ENCODE assay signal across 8 mouse cellular contexts in the genomic region with DNA sequence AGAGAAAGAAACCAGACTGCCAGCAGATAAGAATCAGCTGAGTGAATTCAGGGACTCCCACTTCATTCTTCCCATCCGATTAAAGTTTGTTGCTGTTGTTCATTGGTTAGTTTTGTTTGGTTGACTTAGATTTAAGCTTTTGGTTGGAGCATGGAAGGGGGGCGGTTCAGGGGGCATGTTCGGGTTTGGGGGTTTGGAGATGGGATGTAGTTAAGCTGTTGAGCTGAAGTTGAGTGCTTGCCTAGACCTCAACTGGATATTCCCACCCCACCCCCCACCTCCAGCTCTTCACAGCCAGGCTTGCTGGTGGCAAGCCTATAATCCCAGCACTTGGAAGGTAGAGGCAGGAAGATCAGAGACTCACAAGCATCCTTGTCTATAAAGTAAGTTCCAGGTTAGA. TPM values are rescaled to one million over a fixed set of nuclear protein-coding genes. Genes with fewer than 3 reads are reported as not detected.
DNase-seq lines count a peak whose midpoint lies in the region; ATAC-seq lines count a peak whose summit lies in the region.

A gene (minus strand): TSS at position 101 of the 400 bp plus-strand sequence.

- no peaks in the 10 kb centered on the region for H3K9me3 ChIP-seq in forebrain, embryonic 10.5 days
- H3K9me3 ChIP-seq in midbrain, embryonic 16.5 days (replicated peaks; ENCODE audit: control insufficient read depth, low read length, poor library complexity, severe bottlenecking) = no peaks in the 10 kb centered on the region

- peak within 1 kb of the TSS; percentile 75 for H3K4me3 ChIP-seq in forebrain, embryonic 10.5 days
- peak within 1 kb of the TSS; percentile 75 for H3K4me3 ChIP-seq in midbrain, embryonic 16.5 days (ENCODE audit: low read depth, low read length)

- H3K4me2 ChIP-seq in midbrain, embryonic 16.5 days (ENCODE audit: low read length) = peak within 1 kb of the TSS; percentile 83

- 49% methylated on average over 3 of the region's 3 CpGs for WGBS in forebrain, embryonic 10.5 days
- 46% methylated on average over 3 of the region's 3 CpGs for WGBS in midbrain, embryonic 16.5 days

- no peak for DNase-seq in layer of hippocampus, adult 18-20 months (ENCODE audit: low spot score in 2 of 2)
- no peak for DNase-seq in layer of hippocampus, adult 11-12 months (ENCODE audit: low spot score)
- no peak for DNase-seq in forebrain, embryonic 10.5 days (ENCODE audit: extremely low spot score, low spot score)
- DNase-seq in layer of hippocampus, postnatal 14 days (ENCODE audit: low spot score in 2 of 2) = no peak
- DNase-seq in adrenal gland, adult 2 months = no peak
- no peak for DNase-seq in cerebellum, adult 9-10 months

- H3K9ac ChIP-seq in midbrain, embryonic 16.5 days (ENCODE audit: low read depth, low read length) = peak within 1 kb of the TSS; percentile 81

- H3K27ac ChIP-seq in forebrain, embryonic 10.5 days = peak within 1 kb of the TSS; percentile 74
- peak within 1 kb of the TSS; percentile 86 for H3K27ac ChIP-seq in midbrain, embryonic 16.5 days (ENCODE audit: low read length)

- H3K36me3 ChIP-seq in forebrain, embryonic 10.5 days (replicated peaks) = no peaks in the 10 kb centered on the region
- no peaks in the 10 kb centered on the region for H3K36me3 ChIP-seq in midbrain, embryonic 16.5 days (ENCODE audit: control insufficient read depth, insufficient read depth, low read length)

- H3K4me1 ChIP-seq in forebrain, embryonic 10.5 days = peaks cover 23% of the 10 kb centered on the region
- peaks cover 10% of the 10 kb centered on the region for H3K4me1 ChIP-seq in midbrain, embryonic 16.5 days (ENCODE audit: control insufficient read depth, insufficient read depth, low read length)

- no peak for ATAC-seq in midbrain, embryonic 16.5 days
- ATAC-seq in megakaryocyte, adult 5-6 weeks (ENCODE audit: poor library complexity, severe bottlenecking) = no peak

- peaks cover 47% of the 10 kb centered on the region for H3K27me3 ChIP-seq in forebrain, embryonic 10.5 days (ENCODE audit: poor library complexity, severe bottlenecking)
- no peaks in the 10 kb centered on the region for H3K27me3 ChIP-seq in midbrain, embryonic 16.5 days (ENCODE audit: control insufficient read depth, insufficient read depth, low read depth, low read length)

RNA-seq across cellular contexts. Expression of the gene that starts here (rescaled TPM):
- 100 to 1,000 TPM; 105 to 114 TPM for total RNA-seq in layer of hippocampus, adult 18-20 months (2021)
- 0.85 and 0.98 TPM in 2 replicates for polyA plus RNA-seq in forebrain, embryonic 10.5 days (2016; fragmentation: Nextera tagmentation; extraction: Ambion mirVana)
- 100 to 1,000 TPM in 1 of 2 experiments, 10 to 100 TPM in 1; 99.1 to 103 TPM for total RNA-seq in layer of hippocampus, postnatal 14 days (2021)
- 5.8 and 7.8 TPM in 2 replicates for polyA plus RNA-seq in midbrain, embryonic 16.5 days (2015; fragmentation: Nextera tagmentation; extraction: Ambion mirVana)
- 1 to 10 TPM; 2.5 to 6.4 TPM for total RNA-seq in adrenal gland, adult 2 months (2021)
- 2.9 and 3.0 TPM in 2 replicates for polyA plus RNA-seq in adrenal gland, adult 2 months (2012; rRNA removed)
- not detected in 2 replicates for total RNA-seq in megakaryocyte, adult 5-6 weeks (2015)
- not detected in 2 replicates for total RNA-seq in megakaryocyte, adult 5-6 weeks (2017)

Comparison
In these comparisons a context has a peak if more than half of its experiments do, and no peak if none do; other contexts are left out.
1. RNA of the gene that starts here (total RNA-seq): 105 to 114 TPM in layer of hippocampus, adult 18-20 months and 99.1 to 103 TPM in layer of hippocampus, postnatal 14 days; 2.5 to 6.4 TPM in adrenal gland, adult 2 months and not detected in megakaryocyte, adult 5-6 weeks; every median in the first group is over 10 times any median in the second.